Mouse (Mus musculus) naive thymus-derived CD4-positive, alpha-beta T cell, adult 2 months (primary cell): ENCODE results near the gene Borcs5.

Experiments
- DNase-seq: peaks from one replicate; pipeline ENCODE4 v3.0.0-alpha.2; 2011; ENCODE audit warnings: low read depth

The Borcs5 gene

GRCm38 (mm10) chr6:134639210-134639609 is at the start of gene Borcs5:
TSS of gene Borcs5 (plus strand) at chr6:134639510.
- no peak for DNase-seq

- no peak for DNase-seq
Measured at GRCm38 (mm10) chr6:134591614-134592013, 47.7 kb upstream of the Borcs5 start.

- peak; percentile 13 for DNase-seq
Measured at GRCm38 (mm10) chr6:134594569-134595442, 44.5 kb upstream of the Borcs5 start.

- DNase-seq: no peak
Measured at GRCm38 (mm10) chr6:134597651-134598229, 41.6 kb upstream of the Borcs5 start.

- DNase-seq: no peak
Measured at GRCm38 (mm10) chr6:134599239-134599638, 40.1 kb upstream of the Borcs5 start.

- no peak for DNase-seq
Measured at GRCm38 (mm10) chr6:134601130-134601529, 38.2 kb upstream of the Borcs5 start.

GRCm38 (mm10) chr6:134601766-134602165 is 37.5 kb upstream of the Borcs5 start:
- DNase-seq: no peak

- DNase-seq: no peak
Measured at GRCm38 (mm10) chr6:134602371-134603003, 36.8 kb upstream of the Borcs5 start.

- DNase-seq: no peak
Measured at GRCm38 (mm10) chr6:134605196-134605595, 34.1 kb upstream of the Borcs5 start.

- no peak for DNase-seq
Measured at GRCm38 (mm10) chr6:134606540-134606939, 32.8 kb upstream of the Borcs5 start.

- DNase-seq: peak; percentile 30
Measured at GRCm38 (mm10) chr6:134606949-134607746, 32.2 kb upstream of the Borcs5 start.

- no peak for DNase-seq
Measured at GRCm38 (mm10) chr6:134610380-134610779, 28.9 kb upstream of the Borcs5 start.

- DNase-seq: no peak
Measured at GRCm38 (mm10) chr6:134611896-134612295, 27.4 kb upstream of the Borcs5 start.

GRCm38 (mm10) chr6:134614322-134614721 is 25.0 kb upstream of the Borcs5 start:
- no peak for DNase-seq

GRCm38 (mm10) chr6:134614723-134615648 is 24.3 kb upstream of the Borcs5 start:
- peak; percentile 79 for DNase-seq

- no peak for DNase-seq
Measured at GRCm38 (mm10) chr6:134617589-134617988, 21.7 kb upstream of the Borcs5 start.

- DNase-seq: no peak
Measured at GRCm38 (mm10) chr6:134620129-134620528, 19.2 kb upstream of the Borcs5 start.

- peak; percentile 36 for DNase-seq
Measured at GRCm38 (mm10) chr6:134620846-134621551, 18.3 kb upstream of the Borcs5 start.

- DNase-seq: no peak
Measured at GRCm38 (mm10) chr6:134621552-134621949, 17.8 kb upstream of the Borcs5 start.

- no peak for DNase-seq
Measured at GRCm38 (mm10) chr6:134625431-134625830, 13.9 kb upstream of the Borcs5 start.
